Mouse (Mus musculus) bone marrow, adult 2 months (tissue): ENCODE results near the gene Ankrd50.

Experiments
- CTCF ChIP-seq: fragments of 200-500 bp; IDR thresholded peaks from 2 replicates; pipeline ENCODE4 v1.5.1; 2011; ENCODE audit warnings: low read length, control low read depth; ENCODE audit not compliant: control insufficient read depth, insufficient read depth
- POLR2A ChIP-seq: fragments of 200-500 bp; IDR thresholded peaks from 2 replicates; pipeline ENCODE4 v1.6.1; 2011; ENCODE audit warnings: low read depth, mild to moderate bottlenecking, control low read depth, low read length, borderline replicate concordance; ENCODE audit not compliant: control insufficient read depth

DNA sequence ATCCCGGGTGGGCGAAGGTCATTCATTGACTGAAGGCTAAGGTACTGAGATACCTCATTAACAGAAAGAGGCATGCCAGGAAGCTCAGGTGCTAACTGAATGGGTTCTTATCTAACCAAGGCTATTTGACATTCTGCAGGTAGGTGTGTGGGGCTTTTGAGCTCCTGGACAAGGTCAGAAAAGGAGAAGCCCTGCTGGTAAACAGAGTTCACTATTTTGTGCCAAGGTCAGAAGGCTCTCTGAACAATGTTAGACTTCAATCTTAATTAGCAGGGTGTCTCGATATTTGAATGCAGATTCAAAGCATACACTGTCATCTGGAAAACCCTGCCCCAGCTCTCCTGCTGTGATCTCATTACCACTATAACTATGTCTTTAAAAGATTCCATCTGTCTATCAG lies 35.3 kb upstream of the Ankrd50 start:
- no peak for TF ChIP-seq CTCF
- TF ChIP-seq POLR2A, result no peak
